Mouse (Mus musculus) cerebellum, postnatal 36 days (tissue): ENCODE measurements around the gene Pdss2.

Experiments
- DNase-seq, 2 experiments: peaks; one replicate each; pipeline ENCODE4 v3.0.0; 2021 to 2022; ENCODE audit warnings: mixed read lengths in 2 of 2

Pdss2 gene

DNA sequence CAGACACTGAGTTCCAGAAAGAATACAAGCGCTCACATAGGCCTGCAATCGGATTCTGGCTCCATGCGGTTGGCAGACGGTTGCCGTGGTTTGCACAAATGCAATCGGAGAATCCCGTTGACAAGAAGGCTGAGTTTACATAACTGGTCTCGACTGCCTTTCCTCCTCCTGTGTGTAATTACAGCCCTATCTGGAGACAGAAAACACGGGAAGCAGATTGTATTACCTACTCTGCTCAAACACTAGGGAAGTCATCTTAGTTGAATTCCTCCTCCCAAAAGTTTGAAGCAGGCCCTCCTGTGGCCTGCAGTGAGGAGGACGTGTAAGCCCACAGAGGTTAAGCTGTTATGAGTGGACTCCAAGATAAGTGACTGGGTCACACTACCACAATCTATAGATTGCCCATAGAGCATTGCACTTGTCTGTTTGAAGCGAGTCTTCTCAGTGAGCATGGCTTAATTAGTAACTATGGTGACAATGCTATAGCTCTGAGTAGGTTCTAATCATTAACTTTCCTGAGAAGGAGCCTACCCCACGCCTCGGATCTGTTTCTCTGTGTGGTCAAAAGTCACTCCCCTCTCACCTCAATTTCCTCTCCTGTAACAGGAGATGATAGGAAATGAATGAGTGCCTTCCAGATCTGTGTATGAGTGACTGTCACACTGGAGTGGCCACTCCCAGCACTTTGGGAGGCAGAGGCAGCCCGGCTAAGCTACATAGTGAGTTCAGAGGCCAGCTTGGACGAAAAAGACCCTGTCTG lies 219.9 kb downstream of the Pdss2 start:
- no peak for DNase-seq

DNA sequence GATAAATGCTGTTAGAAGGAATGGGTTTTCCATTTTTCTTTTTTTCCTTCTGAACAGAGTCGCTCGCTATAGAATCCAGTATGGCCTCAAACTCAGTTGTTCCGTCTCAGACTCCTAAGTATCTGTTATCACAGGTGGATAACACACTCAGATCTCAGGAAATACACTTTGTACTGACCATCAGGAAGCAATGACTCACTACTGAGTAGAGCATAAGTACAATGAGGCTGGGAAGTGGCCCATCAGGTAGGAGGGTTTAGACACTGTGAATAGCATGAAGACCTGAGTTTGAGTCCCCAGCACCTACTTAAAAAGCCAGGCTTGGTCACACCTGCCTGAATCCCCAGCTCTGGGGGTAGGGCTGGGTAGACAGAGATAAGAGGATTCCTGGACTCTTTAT lies 227.4 kb downstream of the Pdss2 start:
- no peak for DNase-seq

DNA sequence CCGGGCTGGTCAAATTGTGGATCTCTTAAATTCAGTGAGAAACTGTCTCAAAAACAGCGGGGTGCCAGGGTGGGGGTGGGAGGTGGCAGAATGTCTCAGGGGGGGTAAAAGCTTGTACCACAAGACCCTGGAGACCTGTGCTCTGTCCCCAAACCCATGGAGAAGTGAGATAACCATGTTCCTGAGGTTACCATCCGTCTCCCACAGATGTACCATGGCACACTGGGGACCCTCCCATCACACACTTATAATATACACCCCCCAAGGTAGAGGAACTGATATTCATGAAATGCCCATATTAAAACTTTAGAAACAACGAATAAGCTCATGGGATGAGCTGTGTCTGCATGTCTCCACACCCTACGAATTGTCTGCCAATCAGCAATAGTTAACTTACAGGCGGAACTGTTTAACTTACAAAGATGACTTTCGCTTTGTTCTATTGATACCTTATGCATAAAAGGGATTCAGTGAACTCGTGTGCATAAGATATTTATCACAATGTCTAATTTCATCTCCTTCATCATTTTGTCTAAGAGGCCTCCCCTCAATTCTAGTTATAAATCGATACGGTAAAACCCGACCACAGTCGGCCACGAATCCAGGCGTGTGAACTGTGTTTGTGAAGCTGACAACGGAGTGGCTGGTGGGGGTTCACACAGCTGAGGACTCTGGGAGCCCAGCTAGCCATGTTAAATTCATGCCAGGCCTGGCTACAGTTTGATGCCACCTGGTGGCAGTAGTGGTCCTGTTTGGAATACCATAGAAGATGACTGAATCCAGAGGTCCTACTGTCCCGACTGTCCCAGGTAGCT lies 230.8 kb downstream of the Pdss2 start:
- DNase-seq: peak; percentile 75 to 82

DNA sequence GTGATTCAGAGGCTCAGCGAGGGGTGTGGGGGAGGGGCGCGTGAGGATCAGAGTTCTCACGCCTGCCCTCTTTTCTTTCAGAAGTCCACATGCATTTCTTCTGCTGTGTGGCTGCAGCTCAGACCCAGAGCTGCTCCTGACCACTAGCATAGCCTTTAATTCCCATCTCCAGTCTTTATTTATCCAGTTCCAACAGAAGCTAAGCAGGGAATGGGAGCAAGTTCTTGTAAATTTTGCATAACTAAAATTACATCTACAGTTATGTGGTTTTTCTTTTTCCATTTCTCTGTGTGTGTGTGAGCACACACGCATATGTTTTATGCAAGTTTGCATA lies 231.3 kb downstream of the Pdss2 start:
- no peak for DNase-seq

DNA sequence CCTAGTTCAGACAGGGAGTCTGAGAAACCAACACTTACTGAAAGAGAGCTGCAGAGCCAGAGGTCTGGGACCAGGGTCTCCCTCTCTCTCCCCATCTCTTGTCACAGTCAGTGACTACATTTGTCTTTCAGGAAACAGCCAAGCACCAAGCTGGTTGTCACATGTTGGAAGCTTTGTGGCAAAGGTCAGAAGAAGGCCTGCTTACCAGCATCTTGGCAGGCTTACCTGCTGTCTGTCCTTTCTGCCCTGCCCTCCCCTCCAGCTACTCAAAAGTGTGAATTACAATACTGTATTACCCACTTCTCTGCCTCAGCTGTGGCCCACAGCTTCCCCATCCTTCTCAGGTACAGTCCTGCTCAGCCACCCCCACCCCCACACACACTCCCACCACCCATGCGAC lies 232.9 kb downstream of the Pdss2 start:
- DNase-seq: no peak

DNA sequence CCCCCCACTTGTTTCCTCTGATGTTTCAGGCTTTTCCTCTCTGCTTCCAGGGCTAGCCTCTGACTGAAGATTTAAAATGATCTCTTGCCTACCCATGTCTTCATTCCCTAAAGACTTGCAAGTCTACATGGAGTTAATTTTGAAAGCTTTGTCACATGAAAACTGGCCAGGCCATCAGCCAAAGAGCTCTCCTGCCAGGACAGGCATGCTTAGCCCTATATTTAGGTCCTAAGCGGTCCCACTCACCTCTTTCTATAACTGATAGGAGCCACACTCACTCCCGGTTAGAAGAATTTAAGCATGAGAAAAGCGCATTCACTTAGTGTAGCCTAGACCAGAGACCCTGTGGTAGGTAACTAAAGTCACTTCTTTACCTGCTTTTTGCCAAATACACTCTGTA lies 233.4 kb downstream of the Pdss2 start:
- DNase-seq: no peak

DNA sequence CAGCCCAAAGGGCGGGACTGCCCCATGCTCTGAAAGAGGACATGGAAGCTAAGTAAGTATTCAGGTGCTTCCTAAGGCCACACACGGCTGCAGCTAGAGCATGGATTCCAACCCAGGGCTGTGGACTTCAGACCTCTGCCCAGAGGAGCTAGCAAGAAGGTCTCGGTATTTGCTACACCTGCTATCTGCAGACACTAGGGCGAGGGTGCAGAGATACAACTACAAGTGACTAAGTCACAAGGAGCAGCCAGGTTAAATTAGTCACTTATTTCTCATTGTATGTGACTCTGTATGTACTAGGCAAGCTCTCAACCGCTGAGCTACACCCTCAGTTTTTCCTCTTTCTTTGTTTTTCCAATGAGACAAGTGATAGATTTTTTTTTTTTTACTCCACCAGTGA lies 241.5 kb downstream of the Pdss2 start:
- DNase-seq: no peak

DNA sequence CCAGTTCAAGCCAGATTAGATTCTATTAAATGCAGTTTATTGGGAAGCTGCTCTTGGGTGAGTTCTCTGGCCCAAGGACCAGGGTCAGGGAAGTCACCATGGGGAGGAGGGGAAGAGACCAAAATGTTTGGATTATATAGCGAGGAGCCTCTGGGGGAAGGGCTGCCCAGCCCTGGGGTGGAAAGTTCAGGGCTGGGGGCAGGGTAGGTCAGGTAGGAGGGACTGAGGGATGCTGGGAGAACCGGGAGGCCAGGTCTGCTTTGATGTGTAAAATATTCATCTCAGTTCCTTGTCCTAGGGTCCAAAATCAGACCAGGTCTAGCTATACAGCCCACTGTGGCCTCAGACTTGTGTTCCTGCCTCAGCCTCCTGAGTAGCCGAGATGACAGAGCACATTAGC lies 241.9 kb downstream of the Pdss2 start:
- no peak for DNase-seq

DNA sequence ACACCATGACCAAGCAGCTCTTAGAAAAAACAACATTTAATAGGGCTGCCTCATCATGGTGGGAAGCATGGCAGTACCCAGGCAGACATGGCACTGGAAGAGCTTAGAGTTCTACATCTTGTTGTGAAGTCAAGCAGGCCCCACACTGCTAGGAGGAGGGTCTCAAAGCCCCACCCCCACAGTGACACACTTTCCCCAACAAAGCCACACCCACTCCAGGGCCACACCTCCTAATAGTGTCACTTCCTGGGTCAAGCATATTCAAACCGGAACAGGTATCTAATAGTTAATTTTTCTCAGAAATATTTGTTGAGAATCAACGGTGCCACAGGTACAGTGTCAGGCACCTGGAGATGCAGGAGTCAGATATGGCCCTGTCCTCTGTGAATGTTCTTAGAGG lies 244.9 kb downstream of the Pdss2 start:
- DNase-seq: no peak

DNA sequence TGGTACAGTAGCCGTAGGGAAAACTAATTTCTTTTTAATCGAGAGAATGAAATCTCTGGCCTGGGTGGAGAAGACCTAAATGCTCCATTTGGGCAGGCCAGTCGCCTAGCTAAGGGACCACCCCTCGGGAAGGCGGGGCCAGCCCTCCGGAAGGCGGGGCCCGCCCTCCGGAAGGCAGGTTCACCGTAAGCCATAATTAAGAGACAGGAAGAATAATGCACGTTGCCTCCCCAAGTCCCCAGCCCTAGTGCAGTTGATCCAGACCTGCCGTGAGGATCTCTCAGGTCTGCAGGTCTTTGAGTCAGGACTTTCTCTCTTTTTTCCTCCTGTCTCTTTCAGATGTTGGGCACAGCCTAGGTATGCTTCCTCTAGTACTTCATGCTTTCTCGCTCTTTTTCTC lies 246.4 kb downstream of the Pdss2 start:
- no peak for DNase-seq

DNA sequence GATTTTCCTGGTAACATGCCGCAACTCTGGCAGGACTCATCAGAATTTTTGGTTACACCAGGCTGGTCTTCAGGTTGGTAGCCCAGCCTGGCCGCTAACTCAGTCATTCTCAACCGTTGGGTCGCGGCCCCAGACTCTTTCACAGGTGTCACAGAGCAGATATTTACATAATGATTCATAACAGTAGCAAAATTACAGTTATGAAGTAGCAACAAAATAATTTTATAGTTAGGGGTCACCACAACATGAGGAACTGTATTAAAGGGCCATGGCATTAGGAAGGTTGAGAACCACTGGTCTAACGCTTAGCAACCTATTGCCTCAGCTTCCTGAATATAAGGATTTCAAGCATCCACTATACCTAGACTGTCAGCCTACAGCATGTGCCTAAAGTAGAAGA lies 247.0 kb downstream of the Pdss2 start:
- DNase-seq: no peak

DNA sequence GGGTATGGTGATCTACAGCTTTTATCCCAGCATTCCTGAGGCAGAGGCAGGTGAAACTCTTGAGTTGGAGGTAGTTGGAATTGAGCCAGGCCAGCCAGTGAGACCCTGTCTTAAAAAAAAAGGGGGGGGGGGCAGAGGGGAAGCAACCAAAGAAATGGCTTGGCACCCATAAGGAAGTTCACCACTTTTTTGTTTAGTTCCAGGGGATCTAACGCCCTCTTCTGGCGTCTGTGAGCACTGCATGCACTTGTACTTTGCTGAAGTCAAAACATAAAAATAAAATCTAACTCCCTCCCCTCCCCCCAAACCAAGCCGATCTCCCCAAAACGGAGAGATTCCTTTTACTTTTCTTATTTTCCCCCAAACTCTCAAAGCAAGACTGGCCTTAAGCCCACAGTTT lies 254.1 kb downstream of the Pdss2 start:
- DNase-seq: peak; percentile 23 to 28

DNA sequence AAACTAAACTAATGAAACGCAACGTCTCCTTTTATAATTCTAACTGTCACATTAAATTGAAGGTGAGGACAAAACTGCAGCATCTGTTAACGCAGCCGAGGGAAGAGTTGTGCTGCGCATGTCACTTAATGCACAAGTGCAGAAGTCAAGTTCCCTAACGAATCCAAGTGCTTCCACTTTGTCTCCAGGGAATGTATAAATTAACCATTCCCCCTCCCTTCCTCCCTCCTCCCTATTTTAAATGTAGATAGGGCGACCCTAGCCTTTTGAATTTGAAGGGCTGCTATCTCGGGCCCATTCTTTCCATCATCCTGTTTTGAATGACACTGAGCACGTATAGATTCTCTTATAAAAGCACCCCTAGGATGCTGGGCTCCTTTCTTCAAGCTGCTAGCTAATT lies 256.2 kb downstream of the Pdss2 start:
- DNase-seq: no peak

DNA sequence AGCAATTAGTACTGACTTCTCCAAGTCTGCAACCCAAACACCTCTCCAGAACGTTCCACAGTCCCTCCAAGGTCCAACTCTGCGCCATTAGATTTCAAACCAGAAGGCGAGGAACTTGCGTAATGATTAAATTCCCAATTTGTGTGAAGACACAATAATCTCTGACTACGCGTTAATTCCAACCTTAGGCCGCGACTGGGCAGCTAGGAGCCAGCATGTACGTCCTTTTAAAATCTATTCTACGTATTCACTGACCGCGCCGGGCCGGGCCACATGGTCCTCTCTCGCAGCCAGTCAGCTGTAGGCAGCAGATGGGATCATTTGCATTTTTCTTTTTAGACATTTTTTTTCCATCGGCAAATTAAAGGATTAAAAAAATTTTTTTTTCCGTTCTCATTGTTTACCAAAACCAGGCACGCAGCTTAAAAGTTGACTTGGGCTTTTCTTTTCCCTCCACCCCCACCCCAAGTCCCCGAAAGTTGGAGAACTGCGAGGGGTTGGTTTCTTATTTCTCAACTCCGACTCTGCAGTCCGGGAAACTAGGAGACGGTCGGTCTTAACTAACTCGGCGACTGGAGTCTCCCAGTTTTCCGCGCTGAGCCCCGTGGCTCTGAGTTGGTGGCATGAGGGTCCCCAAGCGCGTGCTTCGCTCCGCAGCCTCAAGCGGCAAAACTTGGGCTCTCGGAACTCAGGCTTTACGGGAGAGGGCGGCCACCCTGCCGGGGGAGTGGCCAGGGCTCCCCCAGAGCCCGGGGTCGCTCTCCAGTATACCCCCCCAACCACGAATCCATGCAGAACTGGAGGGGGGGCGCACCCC lies 256.8 kb downstream of the Pdss2 start:
- peak; percentile 31 to 38 for DNase-seq

DNA sequence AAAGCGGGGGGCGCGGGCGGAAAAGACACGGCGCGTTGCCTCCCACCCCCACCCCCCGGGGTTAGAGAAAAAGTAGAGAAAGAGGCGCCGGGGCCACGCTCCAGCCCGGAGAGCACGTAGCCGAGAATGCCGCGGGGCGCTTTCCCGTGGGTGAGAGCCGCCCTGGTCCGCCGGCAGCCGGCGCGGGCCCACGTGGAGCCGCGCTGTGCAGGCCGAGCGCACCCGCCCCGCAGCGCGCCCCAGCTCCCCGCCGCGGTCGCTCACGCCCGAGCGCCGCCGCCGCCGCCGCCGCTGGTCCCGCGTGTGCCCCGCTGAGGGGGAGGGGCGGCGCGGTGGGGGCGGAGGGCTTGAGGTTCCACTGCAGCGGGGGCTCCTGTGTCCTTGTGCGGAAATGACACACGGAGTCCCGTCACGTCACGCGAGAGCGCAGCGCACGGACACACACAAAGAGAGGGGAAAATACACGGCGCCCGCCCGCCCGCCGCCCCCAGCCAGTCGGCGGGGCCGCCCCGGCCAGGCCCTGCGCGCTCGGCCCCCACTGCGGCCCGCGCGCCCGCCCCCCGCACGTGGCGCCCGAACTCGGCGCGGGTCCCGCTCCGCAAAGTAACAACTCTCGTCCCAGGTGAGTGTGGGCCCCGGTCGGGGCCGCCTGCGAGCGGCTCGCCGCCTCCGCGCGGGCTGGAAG lies 257.6 kb downstream of the Pdss2 start, which contains the start of gene Bend3:
TSS of gene Bend3 (plus strand) at position 81 of the 685 bp plus-strand sequence.
- DNase-seq: peak; percentile 46 to 61

DNA sequence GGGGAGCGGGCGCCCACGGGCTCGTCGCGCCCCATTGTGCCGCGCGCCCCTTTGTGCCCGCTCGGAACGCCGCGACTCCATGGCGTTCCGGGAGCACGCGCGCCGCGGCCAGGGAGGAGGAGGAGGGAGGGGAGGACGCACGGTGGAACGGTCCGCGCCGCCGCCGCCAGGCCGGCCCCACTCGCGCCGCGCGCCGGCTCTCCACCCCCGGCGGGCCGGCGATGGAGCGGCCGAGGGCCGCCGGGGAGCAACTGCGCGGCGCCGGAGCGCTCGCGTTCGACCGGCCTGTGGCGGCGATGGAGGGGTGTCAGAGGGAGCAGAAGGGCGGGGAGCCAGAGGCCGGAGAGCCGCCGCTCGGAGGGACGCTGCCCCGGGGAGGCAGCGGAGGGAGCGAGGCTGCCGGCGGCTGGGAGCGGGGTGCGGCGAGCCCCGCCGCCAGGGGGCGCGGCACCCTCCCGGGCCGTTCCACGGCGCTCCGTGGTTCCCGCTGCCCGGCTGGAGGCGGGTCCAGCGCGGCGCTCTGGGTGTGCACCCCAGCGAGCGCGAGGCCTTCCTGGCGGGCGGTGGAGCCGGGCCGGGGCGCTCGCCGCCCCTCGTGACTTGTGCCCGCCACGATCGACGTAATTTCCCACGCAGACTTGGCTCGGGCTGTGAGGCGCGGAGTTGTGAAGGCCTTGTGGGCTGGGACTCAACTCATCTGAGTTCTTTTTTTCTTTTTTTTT lies 258.3 kb downstream of the Pdss2 start:
- peak; percentile 62 to 72 for DNase-seq

DNA sequence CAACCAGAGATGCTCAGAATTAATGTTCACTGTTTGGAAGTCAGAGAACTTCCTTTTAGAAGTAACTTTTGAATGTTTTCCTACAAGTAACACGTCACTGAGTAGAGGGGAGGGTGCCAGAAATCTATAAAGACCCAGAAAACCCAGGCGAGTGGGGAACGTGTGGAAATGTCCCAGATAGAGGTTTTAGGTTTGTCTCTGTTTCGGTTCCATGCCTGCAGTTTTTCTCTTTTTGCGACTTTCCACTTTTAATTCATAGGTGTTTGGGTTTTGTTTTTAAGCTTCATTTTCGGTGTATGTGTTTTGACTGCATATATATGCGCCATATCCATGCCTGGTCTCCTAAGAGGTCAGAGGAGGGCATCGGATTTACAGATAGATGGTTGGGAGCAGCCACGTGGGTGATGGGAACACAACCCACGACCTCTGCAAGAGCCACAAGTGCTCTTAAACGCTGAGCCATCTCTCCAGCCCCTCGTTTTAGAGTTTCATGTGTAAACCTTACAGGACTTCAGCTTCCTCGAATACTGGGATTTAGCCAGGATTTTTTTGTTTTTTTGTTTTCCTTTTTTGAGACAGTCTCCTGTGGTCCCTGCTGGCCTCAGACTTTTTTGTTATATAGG lies 259.1 kb downstream of the Pdss2 start:
- no peak for DNase-seq

DNA sequence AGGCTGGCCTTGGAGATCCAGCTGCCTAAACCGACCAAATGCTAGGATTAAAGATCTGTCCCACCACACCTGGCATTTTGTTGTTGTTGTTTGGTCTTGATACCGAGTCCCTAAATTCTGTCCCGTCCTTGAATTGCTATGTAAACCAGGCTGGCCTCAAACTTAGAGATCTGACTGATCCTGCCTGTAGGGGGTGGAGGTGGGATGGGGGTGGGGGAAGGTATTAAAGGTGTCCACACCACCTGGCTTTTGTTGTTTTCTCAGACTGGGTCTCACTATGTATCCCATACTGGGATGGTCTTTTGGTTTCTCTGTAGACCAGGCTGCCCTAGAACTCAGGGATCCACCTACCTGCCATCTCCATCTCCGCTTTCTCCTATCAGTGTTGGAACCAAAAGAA lies 259.9 kb downstream of the Pdss2 start:
- no peak for DNase-seq

DNA sequence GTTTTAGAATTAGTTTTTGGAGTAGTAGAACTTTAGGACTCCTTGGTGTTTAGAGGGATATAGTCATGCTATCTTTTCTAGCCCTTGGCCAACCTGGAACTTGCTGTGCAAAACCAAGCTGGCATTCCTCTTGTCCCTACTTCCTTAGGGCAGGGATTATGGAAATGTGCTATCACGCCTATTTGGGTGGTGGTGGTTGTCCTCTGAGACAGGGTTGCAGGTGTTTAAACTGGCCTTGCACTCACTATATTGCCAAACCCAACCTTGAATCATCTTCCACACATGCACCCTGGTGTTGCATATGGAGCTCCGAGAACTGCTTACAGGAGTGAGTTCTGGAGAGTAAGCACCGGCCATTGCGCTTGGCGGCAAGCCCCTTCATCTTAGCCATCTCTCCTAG lies 260.7 kb downstream of the Pdss2 start:
- no peak for DNase-seq

DNA sequence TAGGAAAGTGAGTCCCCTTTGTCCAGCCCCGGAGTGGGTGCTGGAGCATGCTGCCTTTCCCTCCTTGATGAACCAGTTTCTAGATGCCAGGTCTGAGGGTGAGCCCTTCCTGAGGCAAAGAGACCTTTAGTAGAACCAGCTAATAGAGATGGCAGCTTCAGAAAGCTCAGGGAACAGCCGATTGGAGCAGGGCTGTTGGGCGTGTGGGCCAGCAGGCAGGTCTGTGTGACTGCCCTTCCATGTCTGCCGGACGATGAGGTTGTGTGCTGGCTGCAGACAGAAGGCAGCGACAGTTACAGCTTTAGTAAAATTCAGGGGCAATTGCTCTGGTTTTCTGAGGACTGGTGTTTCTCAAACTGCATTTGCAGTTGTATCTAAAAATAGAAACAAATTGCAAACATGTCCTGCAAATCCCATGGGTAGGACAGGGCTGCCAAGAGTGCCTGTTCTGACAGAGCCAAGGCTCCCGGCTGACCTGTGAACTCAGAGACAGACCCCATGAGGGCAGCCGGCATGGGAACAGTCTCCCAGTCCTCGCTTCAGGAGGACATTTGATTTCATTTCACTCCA lies 262.2 kb downstream of the Pdss2 start:
- DNase-seq: no peak

DNA sequence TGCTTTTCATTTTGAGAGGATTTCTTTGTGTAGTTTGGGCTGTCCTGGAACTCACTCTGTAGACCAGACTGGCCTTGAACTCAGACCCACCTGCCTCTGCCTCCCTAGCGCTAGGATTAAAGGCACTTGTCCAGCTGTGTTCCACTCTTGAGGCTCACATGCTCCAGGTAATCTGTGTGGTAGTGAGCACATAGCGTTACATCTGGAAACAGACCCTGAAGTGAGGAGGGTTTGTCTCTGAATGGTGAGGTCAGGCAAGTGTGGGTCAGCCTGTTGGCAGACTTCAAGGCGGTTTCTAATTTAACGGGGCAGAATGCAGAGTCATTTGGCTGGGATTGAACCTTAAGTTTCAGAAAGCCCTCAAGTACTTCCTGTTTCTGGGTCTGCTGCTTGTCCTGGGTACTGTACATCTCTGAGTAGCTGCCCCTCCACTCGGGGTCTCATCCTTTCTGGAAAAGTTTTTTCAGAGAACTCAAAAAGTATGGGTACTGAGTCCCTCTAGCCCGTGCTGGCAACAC lies 264.5 kb downstream of the Pdss2 start:
- no peak for DNase-seq
